Mouse (Mus musculus) CH12.LX (cell line): ENCODE measurements at regions not wholly inside any gene's neighbourhood (a gene's known extent, or its start where the extent isn't known, plus 50 kb on each side); places are given as distances from the start of the nearest gene placed in this dataset.

Source experiments
- DNase-seq: peaks from one replicate; pipeline ENCODE4 v3.0.0-alpha.2; 2013; ENCODE audit errors: extremely low read depth
- H3K27ac ChIP-seq: 2 replicates; pipeline ENCODE4 v1.5.1; 2012; ENCODE audit warnings: low read depth, mild to moderate bottlenecking, control low read depth, moderate library complexity; ENCODE audit not compliant: insufficient read depth
- H3K27me3 ChIP-seq: replicated peaks from 2 replicates; pipeline ENCODE3; 2012; ENCODE audit warnings: inconsistent platforms
- H3K36me3 ChIP-seq, 2 experiments: replicated peaks in 1 of 2; 2 replicates each; pipeline versions ENCODE3 to v1.6.1; 2012; ENCODE audit warnings: inconsistent platforms in 1 of 2, low read length in 1 of 2, mild to moderate bottlenecking in 1 of 2, mixed read lengths in 1 of 2, moderate library complexity in 1 of 2; ENCODE audit not compliant: control insufficient read depth in 1 of 2, insufficient read depth in 1 of 2
- H3K4me1 ChIP-seq, 2 experiments: 2 replicates each; pipeline ENCODE4 v1.6.1; 2012; ENCODE audit warnings: inconsistent platforms in 1 of 2, moderate library complexity in 1 of 2; ENCODE audit not compliant: insufficient read depth in 2 of 2, control insufficient read depth in 1 of 2
- H3K4me2 ChIP-seq: 2 replicates; pipeline ENCODE4 v1.6.1; 2012; ENCODE audit warnings: low read depth, mild to moderate bottlenecking, control low read depth; ENCODE audit not compliant: poor library complexity, insufficient read depth, severe bottlenecking
- H3K4me3 ChIP-seq, 3 experiments: fragments of 150-350 bp in 1 of 3; sonication (generic) in 1 of 3; replicated peaks in 1 of 3; 2 replicates each; pipeline versions ENCODE3 to v1.5.1; 2011 to 2012; ENCODE audit warnings: low read depth in 2 of 3, low read length in 2 of 3, mild to moderate bottlenecking in 2 of 3, moderate library complexity in 2 of 3, control low read depth in 1 of 3, improper control_type of control experiment in 1 of 3, inconsistent platforms in 1 of 3, mixed read lengths in 1 of 3; ENCODE audit not compliant: poor library complexity in 1 of 3
- H3K79me2 ChIP-seq: replicated peaks from 2 replicates; pipeline ENCODE4 v1.6.1; 2012; ENCODE audit warnings: mild to moderate bottlenecking, moderate library complexity; ENCODE audit not compliant: control insufficient read depth, poor library complexity, insufficient read depth, severe bottlenecking; ENCODE audit errors: extremely low read depth
- H3K9ac ChIP-seq: 2 replicates; pipeline ENCODE4 v1.6.1; 2012; ENCODE audit warnings: low read depth, mild to moderate bottlenecking, control low read depth, moderate library complexity; ENCODE audit not compliant: insufficient read depth
- H3K9me3 ChIP-seq: replicated peaks from 2 replicates; pipeline ENCODE3; 2012; ENCODE audit warnings: low read length, inconsistent platforms, mixed read lengths
- BHLHE40 ChIP-seq: IDR thresholded peaks from 2 replicates; pipeline ENCODE4 v1.6.1; 2011; ENCODE audit warnings: mild to moderate bottlenecking, low read depth, low read length, improper control_type of control experiment
- CHD1 ChIP-seq: IDR thresholded peaks from 2 replicates; pipeline ENCODE4 v1.6.1; 2012; ENCODE audit warnings: low read depth, low read length, improper control_type of control experiment, inconsistent platforms
- CTCF ChIP-seq, 2 experiments: IDR thresholded peaks in 1 of 2; conservative IDR thresholded peaks in 1 of 2; 2 replicates each; pipeline ENCODE4 v1.5.1; 2011 to 2012; ENCODE audit warnings: low read depth in 2 of 2, low read length in 2 of 2, improper control_type of control experiment in 1 of 2, inconsistent platforms in 1 of 2, mild to moderate bottlenecking in 1 of 2, moderate library complexity in 1 of 2
- ELF1 ChIP-seq: IDR thresholded peaks from 2 replicates; pipeline ENCODE4 v1.6.1; 2014; ENCODE audit warnings: low read depth, mild to moderate bottlenecking, inconsistent platforms, low read length, improper control_type of control experiment
- EP300 ChIP-seq: IDR thresholded peaks from 2 replicates; pipeline ENCODE4 v1.6.1; 2011; ENCODE audit warnings: low read length, improper control_type of control experiment
- ETS1 ChIP-seq: conservative IDR thresholded peaks from 2 replicates; pipeline ENCODE4 v1.6.1; 2012; ENCODE audit warnings: low read depth, mild to moderate bottlenecking, inconsistent platforms, low read length, improper control_type of control experiment, moderate library complexity
- HCFC1 ChIP-seq: IDR thresholded peaks from 2 replicates; pipeline ENCODE4 v1.6.1; 2012; ENCODE audit warnings: low read depth, mild to moderate bottlenecking, inconsistent platforms, low read length, improper control_type of control experiment
- KAT2A ChIP-seq: IDR thresholded peaks from 2 replicates; pipeline ENCODE4 v1.6.1; 2012; ENCODE audit warnings: low read length, improper control_type of control experiment, inconsistent platforms; ENCODE audit not compliant: insufficient replicate concordance
- MAFK ChIP-seq: IDR thresholded peaks from 2 replicates; pipeline ENCODE4 v1.6.1; 2011; ENCODE audit warnings: low read length, improper control_type of control experiment; ENCODE audit not compliant: insufficient replicate concordance
- MEF2A ChIP-seq: IDR thresholded peaks from 2 replicates; pipeline ENCODE4 v1.6.1; 2014; ENCODE audit warnings: low read depth, mild to moderate bottlenecking, inconsistent platforms, low read length, improper control_type of control experiment, borderline replicate concordance
- MXI1 ChIP-seq: IDR thresholded peaks from 2 replicates; pipeline ENCODE4 v1.6.1; 2011; ENCODE audit warnings: mild to moderate bottlenecking, low read depth, low read length, improper control_type of control experiment
- MYC ChIP-seq: IDR thresholded peaks from 2 replicates; pipeline ENCODE4 v1.6.1; 2011; ENCODE audit warnings: low read depth, mild to moderate bottlenecking, improper control_type of control experiment, low read length
- NRF1 ChIP-seq: IDR thresholded peaks from 2 replicates; pipeline ENCODE4 v1.6.1; 2014; ENCODE audit warnings: low read depth, mild to moderate bottlenecking, inconsistent platforms, low read length, improper control_type of control experiment, moderate library complexity
- POLR2AphosphoS2 ChIP-seq: IDR thresholded peaks from 2 replicates; pipeline ENCODE4 v1.6.1; 2011; ENCODE audit warnings: low read depth, low read length, improper control_type of control experiment
- RAD21 ChIP-seq: IDR thresholded peaks from 2 replicates; pipeline ENCODE4 v1.6.1; 2011; ENCODE audit warnings: low read depth, mild to moderate bottlenecking, low read length, improper control_type of control experiment, moderate library complexity
- RCOR1 ChIP-seq: conservative IDR thresholded peaks from 2 replicates; pipeline ENCODE4 v1.6.1; 2012; ENCODE audit warnings: low read depth, mild to moderate bottlenecking, inconsistent platforms, low read length, improper control_type of control experiment
- SIN3A ChIP-seq: IDR thresholded peaks from 2 replicates; pipeline ENCODE4 v1.6.1; 2012; ENCODE audit warnings: low read length, improper control_type of control experiment, inconsistent platforms
- TBP ChIP-seq: conservative IDR thresholded peaks from 2 replicates; pipeline ENCODE4 v1.6.1; 2011; ENCODE audit warnings: low read depth, low read length, improper control_type of control experiment
- TCF12 ChIP-seq: IDR thresholded peaks from 2 replicates; pipeline ENCODE4 v1.6.1; 2014; ENCODE audit warnings: low read depth, mild to moderate bottlenecking, inconsistent platforms, low read length, improper control_type of control experiment
- USF1 ChIP-seq: IDR thresholded peaks from 2 replicates; pipeline ENCODE4 v1.6.1; 2014; ENCODE audit warnings: low read depth, mild to moderate bottlenecking, inconsistent platforms, low read length, improper control_type of control experiment
- ZC3H11A ChIP-seq: IDR thresholded peaks from 2 replicates; pipeline ENCODE4 v1.6.1; 2012; ENCODE audit warnings: low read depth, mild to moderate bottlenecking, inconsistent platforms, low read length, improper control_type of control experiment
- ZMIZ1 ChIP-seq: IDR thresholded peaks from 2 replicates; pipeline ENCODE4 v1.6.1; 2012; ENCODE audit warnings: low read depth, mild to moderate bottlenecking, inconsistent platforms, low read length, improper control_type of control experiment
- dilution Hi-C: fragments of 300-500 bp; cut with MboI; formaldehyde crosslinking; loops from 2 replicates; pipeline ENCODE4 v1.14.3; 2020; ENCODE audit warnings: low sequenced_read_pairs; ENCODE audit not compliant: extremely low pct_unique_long_range_greater_than_20kb, extremely low pct_ligation_motif_present
- in situ Hi-C: fragments of 300-500 bp; cut with MboI; formaldehyde crosslinking; loops from 3 replicates; pipeline ENCODE4 v1.14.3; 2019; ENCODE audit warnings: low sequenced_read_pairs, low pct_ligation_motif_present, low pct_unique_long_range_greater_than_20kb, mixed read lengths

DNA sequence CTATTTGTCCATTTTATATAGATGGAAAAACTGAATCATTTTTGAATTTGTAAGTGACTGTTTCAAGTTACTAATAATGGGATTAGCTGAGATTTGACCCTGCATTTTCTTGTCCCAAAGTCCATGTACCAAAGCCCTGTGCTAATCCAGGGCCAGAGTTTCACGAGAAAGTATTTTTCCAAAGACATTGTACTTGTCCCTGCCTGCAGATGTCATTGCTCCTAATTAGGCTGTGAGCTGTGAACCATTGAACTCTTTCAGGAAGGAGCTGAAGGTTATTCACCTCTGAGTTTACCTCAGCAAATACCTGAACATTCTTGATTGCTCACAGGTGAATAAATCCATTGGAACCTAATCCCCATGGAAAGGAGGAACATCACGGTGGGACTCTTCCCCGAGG lies 154.5 kb upstream of the Slc13a1 start:
- H3K9me3 ChIP-seq = no peaks in the 10 kb centered on the region
- H3K27me3 ChIP-seq = no peaks in the 10 kb centered on the region
- in situ Hi-C loops = no loop called here
- H3K4me2 ChIP-seq = no peak overlapping the region
- H3K27ac ChIP-seq = no peak overlapping the region
- no peak for DNase-seq
- no peak overlapping the region for H3K9ac ChIP-seq
- H3K4me3 ChIP-seq = no peak overlapping the region
- no peaks in the 10 kb centered on the region for H3K79me2 ChIP-seq
- TF ChIP-seq CHD1 (no peak), BHLHE40 (no peak), TBP (no peak), MAFK (no peak), USF1 (no peak), EP300 (no peak), ETS1 (no peak), RCOR1 (no peak), KAT2A (no peak), MXI1 (no peak), ZC3H11A (no peak), ZMIZ1 (no peak), HCFC1 (no peak), MEF2A (no peak), MYC (no peak), NRF1 (no peak), TCF12 (no peak)
- H3K4me1 ChIP-seq = no peaks in the 10 kb centered on the region
- H3K36me3 ChIP-seq = no peaks in the 10 kb centered on the region
- dilution Hi-C loops = no loop called here

DNA sequence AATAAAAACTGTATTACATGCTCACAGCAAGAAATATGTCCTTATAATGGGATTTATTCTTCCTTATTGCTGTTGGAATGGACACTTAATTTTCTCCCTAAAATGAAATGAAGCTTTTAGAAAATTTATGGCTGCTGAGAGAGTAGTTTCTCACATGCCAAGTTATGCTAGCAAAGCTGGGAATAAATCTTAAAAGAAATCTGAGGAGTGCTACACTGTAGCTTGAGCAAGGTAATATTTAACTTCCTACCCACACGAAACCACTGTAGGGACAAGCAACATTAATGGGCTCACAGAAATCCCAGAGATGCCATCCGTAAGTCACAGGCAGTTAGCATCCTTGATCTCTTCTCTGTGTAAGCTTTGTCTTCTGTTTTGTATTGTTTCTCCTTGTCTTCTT lies 151.0 kb upstream of the Slc13a1 start:
- Histone ChIP-seq H3K4me1 (no peaks in the 10 kb centered on the region), H3K27me3 (no peaks in the 10 kb centered on the region), H3K9ac (no peak overlapping the region)
- TF ChIP-seq POLR2AphosphoS2 (no peak), ELF1 (no peak), ETS1 (no peak), MXI1 (no peak), RAD21 (no peak), KAT2A (no peak), CTCF (conservative IDR thresholded peaks at IDR 0.05 in 1 of 2, IDR thresholded peaks at IDR 0.05 in 1 of 2; ENCODE audit: low read depth in 2 of 2, low read length in 2 of 2) (no peak), NRF1 (no peak), SIN3A (no peak), HCFC1 (no peak)
- TF ChIP-seq, all 38 proteins: peak for 0
- dilution Hi-C loops (no loop called here), in situ Hi-C loops (no loop called here)
- Histone ChIP-seq H3K79me2 (no peaks in the 10 kb centered on the region), H3K9me3 (no peaks in the 10 kb centered on the region), H3K36me3 (no peaks in the 10 kb centered on the region), H3K4me2 (no peak overlapping the region), H3K4me3 (no peak overlapping the region), H3K27ac (no peak overlapping the region)
- DNase-seq = no peak
